Mouse (Mus musculus) gastrocnemius, postnatal 36 days (tissue): ENCODE measurements at regions not wholly inside any gene's neighbourhood (a gene's known extent, or its start where the extent isn't known, plus 50 kb on each side); places are given as distances from the start of the nearest gene placed in this dataset.

ENCODE experiments used
- DNase-seq, 2 experiments: peaks; one replicate each; pipeline ENCODE4 v3.0.0; 2022
- intact Hi-C: fragments of 180-260 bp; cut with DNase I; formaldehyde crosslinking; loops from one replicate; pipeline ENCODE4 v1.15.1; 2025

- intact Hi-C loops: no loop called here
Measured at GRCm38 (mm10) chr8:127809203-127810155, 548.9 kb upstream of the Nrp1 start.

GRCm38 (mm10) chr8:127811338-127811737 lies 547.1 kb upstream of the Nrp1 start:
- no peak for DNase-seq
- intact Hi-C loops: no loop called here

More at GRCm38 (mm10) chr8:127809203-127810155, 548.9 kb upstream of the Nrp1 start:
- DNase-seq: no peak

GRCm38 (mm10) chr8:127814785-127815523 lies 543.5 kb upstream of the Nrp1 start:
- intact Hi-C loops: no loop called here
- DNase-seq: no peak

GRCm38 (mm10) chr8:127820741-127821170 lies 537.6 kb upstream of the Nrp1 start:
- intact Hi-C loops: no loop called here
- DNase-seq: no peak

- intact Hi-C loops: no loop called here
- peak in 1 of 2 experiments; percentile 23 for DNase-seq
Measured at GRCm38 (mm10) chr8:127821646-127822045, 536.8 kb upstream of the Nrp1 start.

- intact Hi-C loops: no loop called here
Measured at GRCm38 (mm10) chr8:127825041-127825440, 533.4 kb upstream of the Nrp1 start.

GRCm38 (mm10) chr8:127827826-127828225 lies 530.6 kb upstream of the Nrp1 start:
- intact Hi-C loops: no loop called here
- no peak for DNase-seq

More at GRCm38 (mm10) chr8:127825041-127825440, 533.4 kb upstream of the Nrp1 start:
- DNase-seq: no peak

GRCm38 (mm10) chr8:127829659-127830058 lies 528.7 kb upstream of the Nrp1 start:
- no peak for DNase-seq
- intact Hi-C loops: loop anchor here (10.0 kb wide), 1 partner anchor 535 kb away; no protein-coding TSS in a partner anchor

- DNase-seq: no peak
- intact Hi-C loops: loop anchor here (10.0 kb wide), 1 partner anchor 531 kb away; no protein-coding TSS in a partner anchor
Measured at GRCm38 (mm10) chr8:127834006-127834405, 524.4 kb upstream of the Nrp1 start.

GRCm38 (mm10) chr8:127836410-127837206 lies 521.8 kb upstream of the Nrp1 start:
- intact Hi-C loops: loop anchor here (10.0 kb wide), 1 partner anchor 528 kb away; no protein-coding TSS in a partner anchor
- no peak for DNase-seq

- no peak for DNase-seq
- intact Hi-C loops: loop anchor here (10.0 kb wide), 1 partner anchor 526 kb away; no protein-coding TSS in a partner anchor
Measured at GRCm38 (mm10) chr8:127838311-127838710, 520.1 kb upstream of the Nrp1 start.

- no peak for DNase-seq
- intact Hi-C loops: no loop called here
Measured at GRCm38 (mm10) chr8:127847332-127848018, 510.9 kb upstream of the Nrp1 start.

GRCm38 (mm10) chr8:127849926-127850325 lies 508.5 kb upstream of the Nrp1 start:
- no peak for DNase-seq
- intact Hi-C loops: loop anchor here (10.0 kb wide), 1 partner anchor 115 kb away; no protein-coding TSS in a partner anchor

GRCm38 (mm10) chr8:127855653-127856300 lies 502.6 kb upstream of the Nrp1 start:
- no peak for DNase-seq
- intact Hi-C loops: loop anchor here (10.0 kb wide), 1 partner anchor 109 kb away; no protein-coding TSS in a partner anchor

GRCm38 (mm10) chr8:127856351-127857135 lies 501.9 kb upstream of the Nrp1 start:
- DNase-seq: no peak
- intact Hi-C loops: loop anchor here (10.0 kb wide), 1 partner anchor 108 kb away; no protein-coding TSS in a partner anchor

GRCm38 (mm10) chr8:127859036-127859435 lies 499.4 kb upstream of the Nrp1 start:
- intact Hi-C loops: loop anchor here (10.0 kb wide), 1 partner anchor 106 kb away; no protein-coding TSS in a partner anchor
- DNase-seq: no peak

GRCm38 (mm10) chr8:127860376-127860775 lies 498.0 kb upstream of the Nrp1 start:
- intact Hi-C loops: no loop called here
- no peak for DNase-seq

GRCm38 (mm10) chr8:127860891-127861290 lies 497.5 kb upstream of the Nrp1 start:
- intact Hi-C loops: no loop called here
- DNase-seq: no peak
